Mouse (Mus musculus) macrophage (primary cell): ENCODE results near the gene Gtf2a1l. TPM values are rescaled to one million over a fixed set of nuclear protein-coding genes. Genes with fewer than 3 reads are reported as not detected.

ENCODE experiments used
- H3K27ac ChIP-seq: fragments of 350-480 bp; formaldehyde crosslinking; 2 replicates; pipeline ENCODE4 v1.9.0; 2021
- H3K36me3 ChIP-seq: fragments of 350-480 bp; formaldehyde crosslinking; 2 replicates; pipeline ENCODE4 v1.9.0; 2021; ENCODE audit errors: inconsistent target
- H3K4me3 ChIP-seq: fragments of 350-480 bp; formaldehyde crosslinking; 2 replicates; pipeline ENCODE4 v1.9.0; 2021; ENCODE audit errors: inconsistent target
- H3K79me2 ChIP-seq: fragments of 350-480 bp; formaldehyde crosslinking; 2 replicates; pipeline ENCODE4 v1.9.0; 2021; ENCODE audit errors: inconsistent target
- WGBS: methylation state at CpG from one replicate; pipeline ENCODE4 v1.1.7; 2026; ENCODE audit warnings: inconsistent platforms; ENCODE audit not compliant: missing documents; 5-methylcytosine and 5-hydroxymethylcytosine counted together
- polyA plus RNA-seq: library from polyadenylated mRNA; stranded (reverse); fragments of 250-400 nt; gene quantifications from 3 replicates; pipeline ENCODE4 v1.2.4, GENCODE M21; 2018; ENCODE audit warnings: inconsistent platforms

The Gtf2a1l gene
- polyA plus RNA-seq, 1 experiment from 2014 or later, result not detected

DNA sequence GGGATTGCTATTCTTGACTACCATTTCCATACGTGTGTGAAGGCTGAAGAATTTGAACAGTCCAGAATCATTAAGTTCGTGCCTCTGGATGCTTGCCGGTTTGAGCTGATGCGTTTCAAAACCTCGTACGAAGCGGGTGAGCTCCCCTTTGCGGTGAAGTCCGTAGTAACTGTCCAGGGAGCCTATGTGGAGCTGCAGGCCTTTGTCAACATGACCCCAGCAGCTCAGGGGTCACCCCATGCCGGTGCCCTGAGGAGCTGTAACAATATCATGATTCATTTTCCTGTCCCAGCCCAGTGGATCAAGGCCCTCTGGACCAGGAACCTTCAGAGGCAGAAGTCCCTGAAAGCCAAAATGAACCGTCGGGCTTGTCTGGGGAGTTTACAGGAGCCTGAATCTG, 31.9 kb upstream of the Gtf2a1l start:
- no peaks in the 10 kb centered on the region for H3K36me3 ChIP-seq
- 86% methylated on average over 12 of the region's 12 CpGs for WGBS
- H3K4me3 ChIP-seq, result no peak overlapping the region
- H3K79me2 ChIP-seq, result no peaks in the 10 kb centered on the region
- no peak overlapping the region for H3K27ac ChIP-seq

DNA sequence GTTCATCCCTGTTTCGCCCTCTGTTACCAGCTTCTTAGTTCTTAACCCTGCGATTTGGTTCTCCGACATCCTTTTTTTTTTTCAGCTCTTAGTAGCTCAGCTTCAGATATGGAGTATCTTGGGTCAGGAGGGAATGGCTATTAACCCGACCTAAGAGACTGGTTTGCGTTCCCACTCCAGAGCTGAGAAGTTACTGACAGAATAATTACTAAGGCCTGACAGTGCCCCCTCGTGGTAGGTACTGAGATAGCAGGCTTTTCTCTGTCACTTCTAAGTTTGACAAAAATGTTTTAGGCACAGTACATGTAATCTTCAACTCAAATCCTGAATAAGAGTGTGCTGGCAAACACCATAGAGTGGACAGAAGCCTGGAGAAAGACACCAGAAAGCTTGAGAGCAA, 27.4 kb upstream of the Gtf2a1l start:
- no peaks in the 10 kb centered on the region for H3K79me2 ChIP-seq
- no peaks in the 10 kb centered on the region for H3K36me3 ChIP-seq
- no peak overlapping the region for H3K27ac ChIP-seq
- no peak overlapping the region for H3K4me3 ChIP-seq
- WGBS, result 32% methylated on average over 6 of the region's 6 CpGs

DNA sequence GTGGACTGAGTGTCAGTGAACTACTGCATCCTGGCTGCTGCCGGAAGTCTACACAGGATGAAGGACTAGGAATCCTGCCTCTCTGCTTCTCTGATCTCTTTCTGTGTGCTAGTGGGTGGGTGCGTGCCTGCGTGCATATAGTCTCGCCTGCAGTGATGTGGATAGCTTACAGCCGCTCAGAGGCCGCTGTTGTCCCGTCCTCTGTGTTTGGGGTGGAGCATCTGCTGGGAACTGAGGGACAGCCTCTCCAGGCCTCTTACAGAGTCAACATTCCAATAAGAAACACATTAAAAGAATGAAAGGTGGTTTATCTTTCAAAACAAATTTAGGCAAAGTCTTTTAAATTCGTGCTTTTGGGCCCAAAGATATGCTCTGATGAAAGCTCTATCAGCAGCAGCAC, 26.6 kb upstream of the Gtf2a1l start:
- Histone ChIP-seq H3K27ac (no peak overlapping the region), H3K36me3 (no peaks in the 10 kb centered on the region), H3K79me2 (no peaks in the 10 kb centered on the region), H3K4me3 (no peak overlapping the region)
- WGBS, result 92% methylated on average over 4 of the region's 8 CpGs

DNA sequence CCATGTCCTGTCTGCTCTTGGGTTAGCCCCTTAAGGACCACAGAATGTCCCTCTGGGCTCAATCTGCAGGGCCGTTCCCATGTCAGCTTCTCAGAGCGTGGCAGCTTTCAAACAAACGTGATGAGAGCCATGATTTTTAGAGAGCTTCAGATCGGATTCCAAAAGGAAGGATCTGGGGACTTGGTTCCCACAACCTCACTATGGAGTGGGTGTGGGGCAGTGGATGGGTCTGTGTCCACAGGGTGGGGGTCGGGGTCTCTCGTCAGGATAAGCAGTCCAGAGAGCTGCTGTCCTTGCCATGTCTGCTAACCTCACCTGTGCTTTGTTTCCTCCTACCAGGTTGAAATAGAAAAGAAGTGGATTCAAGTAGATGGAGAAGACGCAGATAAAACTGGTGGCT, 23.6 kb upstream of the Gtf2a1l start:
- WGBS, result 92% methylated on average over 7 of the region's 7 CpGs
- no peaks in the 10 kb centered on the region for H3K79me2 ChIP-seq
- H3K27ac ChIP-seq, result no peak overlapping the region
- H3K4me3 ChIP-seq, result no peak overlapping the region
- no peaks in the 10 kb centered on the region for H3K36me3 ChIP-seq

DNA sequence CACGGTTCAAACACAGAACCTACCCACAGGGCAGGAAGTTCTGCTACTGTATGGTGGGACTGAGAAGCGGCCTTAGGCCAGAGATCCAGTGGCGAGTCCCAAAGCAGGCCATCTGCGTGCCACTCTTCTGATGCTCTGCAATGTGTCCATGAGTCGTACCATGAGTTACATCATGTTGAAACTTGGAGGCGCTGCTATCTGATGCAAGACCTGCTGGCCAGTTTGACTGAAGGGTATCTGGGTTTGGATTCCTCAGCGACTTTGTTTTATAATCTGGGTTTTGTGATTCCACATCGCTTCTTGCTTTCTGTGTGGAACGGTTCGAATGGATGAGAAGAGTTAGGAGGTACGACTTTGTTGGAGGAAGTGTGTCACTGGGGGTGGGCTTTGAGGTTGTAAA, 23.2 kb upstream of the Gtf2a1l start:
- H3K4me3 ChIP-seq, result no peak overlapping the region
- H3K27ac ChIP-seq, result no peak overlapping the region
- whole genome bisulfite sequencing, result 71% methylated on average over 11 of the region's 11 CpGs
- no peaks in the 10 kb centered on the region for H3K79me2 ChIP-seq
- H3K36me3 ChIP-seq, result no peaks in the 10 kb centered on the region

DNA sequence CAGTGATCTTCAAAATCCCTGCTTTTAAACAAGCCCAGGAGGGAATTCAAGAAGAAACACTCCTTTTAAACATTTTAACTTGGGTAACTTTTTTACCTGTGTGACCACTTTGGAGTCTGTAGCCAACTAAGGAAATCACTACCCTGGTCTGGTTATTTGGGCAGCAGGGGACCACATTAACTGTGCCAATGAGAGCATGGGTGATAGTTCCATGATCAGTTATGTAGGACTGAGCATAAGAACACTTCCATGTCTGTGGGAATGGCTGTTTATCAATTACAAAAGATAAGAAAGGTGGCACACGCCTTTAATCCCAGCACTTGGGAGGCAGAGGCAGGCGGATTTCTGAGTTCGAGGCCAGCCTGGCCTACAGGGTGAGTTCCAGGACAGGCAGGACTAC, 21.3 kb upstream of the Gtf2a1l start:
- no peaks in the 10 kb centered on the region for H3K36me3 ChIP-seq
- no peak overlapping the region for H3K4me3 ChIP-seq
- 92% methylated on average over 3 of the region's 3 CpGs for WGBS
- H3K27ac ChIP-seq, result no peak overlapping the region
- no peaks in the 10 kb centered on the region for H3K79me2 ChIP-seq

DNA sequence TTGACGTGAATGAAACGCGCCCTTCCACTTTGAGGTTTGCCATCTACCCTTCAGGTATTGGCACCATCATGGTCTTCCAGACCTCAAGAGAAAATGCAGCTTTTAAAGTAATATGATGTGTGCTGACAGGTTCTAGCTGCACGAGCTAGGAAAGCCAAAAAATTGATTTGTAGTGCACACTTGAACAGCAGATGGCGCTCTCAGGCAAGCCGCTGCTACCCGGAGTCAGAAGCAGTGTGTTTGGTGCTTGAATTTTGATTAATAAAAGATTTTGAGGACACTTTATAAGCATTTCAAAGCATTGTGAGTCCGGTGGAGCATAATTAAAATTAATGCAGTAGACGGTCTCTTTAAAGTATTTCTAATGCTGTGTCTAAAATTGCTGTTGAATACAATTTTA, 16.4 kb upstream of the Gtf2a1l start:
- WGBS, result 10% methylated on average over 8 of the region's 9 CpGs
- Histone ChIP-seq H3K4me3 (no peak overlapping the region), H3K36me3 (no peaks in the 10 kb centered on the region), H3K79me2 (no peaks in the 10 kb centered on the region), H3K27ac (no peak overlapping the region)

DNA sequence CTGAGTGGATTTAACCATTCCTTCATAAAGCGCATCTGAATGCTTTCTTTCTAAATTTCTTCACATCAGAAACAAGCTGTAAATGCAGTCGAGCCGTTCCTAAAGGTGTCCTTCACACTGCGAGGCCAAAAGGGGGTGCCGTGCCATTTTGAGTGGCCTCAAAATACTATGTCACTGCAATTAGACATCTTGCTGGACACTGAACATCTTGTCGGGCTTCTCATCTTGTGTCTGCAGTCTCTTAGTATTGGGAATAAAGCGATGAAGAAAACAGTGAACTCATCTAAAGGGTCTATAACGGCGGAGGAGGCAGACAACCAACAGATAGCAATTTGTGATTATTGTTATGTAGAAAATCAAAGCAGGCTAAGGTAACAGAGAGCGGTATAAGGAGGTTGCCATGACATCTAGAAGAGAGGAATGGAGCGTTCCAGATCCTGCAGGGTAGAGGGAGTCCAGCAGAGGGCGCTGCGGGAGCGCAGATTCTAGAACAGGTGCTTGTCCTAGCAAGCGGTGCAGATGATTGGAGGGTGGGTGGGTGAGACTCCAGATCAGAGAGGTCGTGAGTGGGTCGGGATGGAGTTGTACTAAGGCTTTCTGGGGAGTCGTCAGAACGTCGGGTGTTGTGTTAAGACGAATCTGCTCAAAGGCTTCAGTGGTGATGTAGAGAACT, 15.6 kb upstream of the Gtf2a1l start:
- H3K79me2 ChIP-seq, result no peaks in the 10 kb centered on the region
- no peak overlapping the region for H3K27ac ChIP-seq
- H3K36me3 ChIP-seq, result no peaks in the 10 kb centered on the region
- 26% methylated on average over 21 of the region's 21 CpGs for WGBS
- H3K4me3 ChIP-seq, result no peak overlapping the region

DNA sequence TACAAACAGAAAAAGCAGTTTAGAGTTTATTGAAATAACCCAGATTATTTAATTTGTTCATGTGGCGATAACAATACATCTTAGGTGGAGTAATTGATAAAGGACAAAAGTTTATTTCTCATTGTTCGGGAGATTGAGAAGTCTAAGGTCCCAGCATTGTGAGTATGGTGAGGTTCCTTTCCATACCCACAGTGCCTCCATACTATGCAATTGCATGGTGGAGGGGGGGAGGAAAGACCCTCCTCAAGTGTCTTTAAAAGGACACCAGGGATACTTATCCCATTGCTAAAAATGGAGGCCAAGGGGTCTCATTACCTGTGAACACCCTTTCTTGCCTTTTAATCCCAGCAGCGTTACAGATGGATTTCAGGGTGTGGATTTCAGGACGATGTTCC, 15.1 kb upstream of the Gtf2a1l start:
- WGBS, result 86% methylated on average over 4 of the region's 4 CpGs
- Histone ChIP-seq H3K79me2 (no peaks in the 10 kb centered on the region), H3K27ac (no peak overlapping the region), H3K36me3 (no peaks in the 10 kb centered on the region), H3K4me3 (no peak overlapping the region)

DNA sequence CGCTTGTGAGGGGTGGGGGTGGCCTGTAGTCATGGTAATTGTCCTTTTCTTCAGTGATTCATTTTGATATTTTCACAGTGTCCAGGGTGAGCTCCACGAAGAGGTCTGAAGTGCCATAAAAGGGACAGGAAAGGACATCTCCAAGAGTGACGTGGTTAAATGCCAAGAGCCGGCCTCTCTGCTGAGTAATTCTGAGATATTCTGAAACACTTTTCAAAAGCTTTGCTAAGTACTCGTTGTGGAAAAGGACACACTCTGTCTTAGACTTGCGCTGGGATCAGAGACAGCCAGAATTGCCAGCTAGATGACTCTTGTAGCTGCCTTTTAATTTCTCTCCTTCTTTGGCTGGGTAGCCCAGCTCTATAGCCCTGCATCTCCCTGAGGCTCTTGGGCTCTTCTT, 9.9 kb upstream of the Gtf2a1l start:
- WGBS, result 85% methylated on average over 6 of the region's 6 CpGs
- Histone ChIP-seq H3K79me2 (no peaks in the 10 kb centered on the region), H3K36me3 (no peaks in the 10 kb centered on the region), H3K27ac (no peak overlapping the region), H3K4me3 (no peak overlapping the region)

DNA sequence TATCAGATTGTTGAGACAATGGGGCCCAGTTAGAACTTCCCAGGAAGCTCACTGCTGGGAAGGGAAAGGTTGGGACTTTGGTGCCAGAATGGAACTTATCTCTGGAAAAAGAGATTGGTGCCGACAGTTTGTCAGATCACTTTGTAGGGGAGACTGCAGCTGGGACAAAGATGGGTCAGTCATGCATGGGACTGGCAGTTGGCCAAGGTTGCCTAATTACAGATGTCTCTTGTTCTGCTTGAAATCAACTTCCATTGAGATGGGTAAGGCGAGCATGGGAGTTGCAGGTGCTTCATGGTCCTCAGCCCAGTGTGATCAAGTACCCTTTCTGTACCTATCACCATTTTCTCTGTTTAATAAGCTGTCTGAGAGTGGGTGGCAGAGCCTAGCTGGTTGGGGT, 2.4 kb upstream of the Gtf2a1l start:
- 72% methylated on average over 2 of the region's 2 CpGs for WGBS
- Histone ChIP-seq H3K79me2 (no peaks in the 10 kb centered on the region), H3K36me3 (no peaks in the 10 kb centered on the region), H3K27ac (no peak overlapping the region), H3K4me3 (no peak overlapping the region)

DNA sequence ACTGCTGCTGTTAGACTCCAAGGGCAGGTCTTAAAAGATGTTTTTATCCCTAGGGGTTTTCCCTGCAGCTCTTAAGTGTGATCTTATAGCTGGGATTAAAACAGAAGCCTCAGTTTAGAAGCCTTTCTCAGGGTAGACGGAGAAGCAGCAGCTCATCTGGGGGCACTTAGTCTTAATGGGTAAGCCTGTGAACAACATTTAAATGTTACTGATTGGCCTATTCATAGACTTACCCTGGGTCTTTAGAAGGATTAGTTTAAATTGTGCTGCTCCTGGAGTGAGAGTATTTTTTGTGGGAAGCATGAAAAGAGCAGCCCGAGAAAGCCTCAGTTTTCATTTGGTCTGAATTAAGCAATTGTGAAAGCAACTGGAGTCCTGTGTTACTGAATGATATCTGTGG, 1.5 kb downstream of the Gtf2a1l start:
- WGBS, result 94% methylated on average over 2 of the region's 2 CpGs
- Histone ChIP-seq H3K36me3 (no peaks in the 10 kb centered on the region), H3K79me2 (no peaks in the 10 kb centered on the region), H3K4me3 (no peak overlapping the region), H3K27ac (no peak overlapping the region)

DNA sequence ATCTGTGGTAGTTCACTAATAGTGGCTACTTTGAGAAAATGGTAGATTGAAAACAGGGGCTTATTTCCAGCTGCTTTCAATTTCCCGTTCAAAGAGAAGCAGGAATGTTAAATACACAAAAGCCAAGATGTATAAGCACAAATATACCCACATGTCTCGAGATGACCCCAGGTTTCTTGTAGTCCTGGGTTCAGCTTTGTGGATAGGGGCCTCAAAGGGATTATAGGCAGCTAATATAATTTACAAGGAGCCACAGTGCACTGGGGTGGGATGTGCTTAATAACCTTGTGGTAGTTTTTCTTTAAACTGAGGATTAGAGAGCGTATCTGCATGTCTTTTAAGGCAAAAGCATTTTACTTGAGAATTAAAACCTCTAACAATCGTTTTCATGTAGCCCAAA, 2.3 kb downstream of the Gtf2a1l start:
- Histone ChIP-seq H3K4me3 (no peak overlapping the region), H3K79me2 (no peaks in the 10 kb centered on the region), H3K36me3 (no peaks in the 10 kb centered on the region), H3K27ac (no peak overlapping the region)
- 90% methylated on average over 4 of the region's 4 CpGs for WGBS

DNA sequence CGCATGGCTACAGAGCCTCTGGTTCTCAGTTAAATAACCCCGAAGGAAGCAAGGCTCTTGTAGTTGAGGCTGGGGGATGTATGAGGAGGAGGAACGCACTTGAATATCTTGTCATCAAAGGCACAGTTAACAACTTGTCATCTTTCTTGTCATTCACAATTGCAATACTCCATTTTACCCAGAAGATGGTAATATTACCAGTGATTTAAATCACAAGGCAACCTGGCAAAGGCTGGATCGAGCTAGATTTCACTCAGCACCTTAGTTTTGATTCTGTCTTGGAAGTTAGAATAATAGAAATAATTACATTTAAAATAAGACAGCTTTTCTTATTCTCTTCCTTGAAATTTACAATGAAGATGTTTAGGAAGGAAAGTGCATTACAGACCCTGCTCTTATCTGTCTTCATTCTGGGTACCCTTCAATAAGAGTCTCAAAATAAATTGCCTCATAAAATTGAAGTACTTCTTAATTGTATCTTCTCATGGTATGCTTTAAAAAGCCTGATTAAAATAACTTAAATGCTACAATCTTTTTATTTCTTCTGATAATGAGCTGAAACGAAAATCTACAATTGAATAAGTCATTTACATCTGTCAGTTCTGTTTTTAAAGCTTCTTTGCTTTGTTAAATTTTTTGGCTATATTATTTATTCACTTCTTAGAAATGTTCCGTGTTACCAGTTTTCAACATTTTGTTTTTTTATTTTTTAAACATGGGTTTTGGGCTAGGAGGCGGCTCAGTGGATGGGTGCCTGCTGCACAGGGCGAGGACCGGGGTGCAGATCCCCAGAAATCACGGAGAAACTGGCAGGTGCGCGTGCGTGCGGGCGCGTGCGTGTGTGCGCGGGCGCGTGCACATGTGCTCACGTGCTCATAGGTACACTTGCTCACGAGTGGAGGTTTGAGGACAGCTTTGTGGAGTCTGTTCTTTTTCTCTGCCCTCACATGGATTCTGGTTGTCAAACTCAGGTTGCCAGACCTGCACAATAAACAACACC, 7.2 kb downstream of the Gtf2a1l start:
- H3K4me3 ChIP-seq, result no peak overlapping the region
- 94% methylated on average over 22 of the region's 23 CpGs for WGBS
- H3K27ac ChIP-seq, result no peak overlapping the region
- no peaks in the 10 kb centered on the region for H3K79me2 ChIP-seq
- H3K36me3 ChIP-seq, result no peaks in the 10 kb centered on the region

DNA sequence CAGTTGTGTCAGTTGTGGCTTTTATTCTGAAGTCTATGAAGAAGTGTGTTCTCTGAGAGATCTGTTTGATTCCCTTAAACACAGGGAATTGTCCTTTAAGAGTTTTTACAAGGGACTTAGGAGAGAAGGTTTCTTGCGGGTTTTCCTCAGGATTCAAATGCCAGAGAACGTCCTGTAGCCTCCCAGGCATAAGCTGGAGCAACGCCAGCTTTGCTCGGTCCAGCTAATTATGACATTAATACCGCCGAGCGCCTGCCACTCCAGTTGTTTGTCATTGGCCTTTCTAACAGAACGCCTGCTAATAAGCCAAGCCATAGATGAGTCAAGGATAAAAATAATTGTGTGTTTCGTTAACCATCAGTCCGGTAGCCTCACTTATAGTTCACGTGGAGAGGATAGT, 19.8 kb downstream of the Gtf2a1l start:
- Histone ChIP-seq H3K36me3 (no peaks in the 10 kb centered on the region), H3K27ac (no peak overlapping the region), H3K79me2 (no peaks in the 10 kb centered on the region), H3K4me3 (no peak overlapping the region)
- 93% methylated on average over 11 of the region's 11 CpGs for WGBS
